Mouse (Mus musculus) lung, embryonic 16.5 days (tissue): ENCODE results near the gene Scaper. TPM values are rescaled to one million over a fixed set of nuclear protein-coding genes. Genes with fewer than 3 reads are reported as not detected.

Experiments used
- ATAC-seq: fragments of 200-750 bp; cut with Nextera tagmentation; 2 replicates; pipeline ENCODE4 v1.8.0; 2017; ENCODE audit warnings: low read depth, mild to moderate bottlenecking, moderate library complexity
- H3K27ac ChIP-seq: fragments of 300-500 bp; sonication (generic); 2 replicates; pipeline ENCODE4 v1.5.1; 2014; ENCODE audit warnings: mild to moderate bottlenecking, control low read depth, low read length
- H3K27me3 ChIP-seq: fragments of 300-500 bp; sonication (generic); 2 replicates; pipeline ENCODE4 v1.6.1; 2014; ENCODE audit warnings: low read depth, low read length, mixed read lengths; ENCODE audit not compliant: control insufficient read depth, insufficient read depth
- H3K36me3 ChIP-seq: fragments of 300-500 bp; sonication (generic); 2 replicates; pipeline ENCODE4 v1.6.1; 2014; ENCODE audit warnings: low read length; ENCODE audit not compliant: control insufficient read depth, insufficient read depth
- H3K4me1 ChIP-seq: fragments of 300-500 bp; sonication (generic); replicated peaks from 2 replicates; pipeline ENCODE4 v1.6.1; 2014; ENCODE audit warnings: low read length, mixed read lengths; ENCODE audit not compliant: control insufficient read depth, insufficient read depth
- H3K4me2 ChIP-seq: fragments of 300-500 bp; sonication (generic); 2 replicates; pipeline ENCODE4 v1.6.1; 2014; ENCODE audit warnings: low read depth, low read length, control low read depth
- H3K4me3 ChIP-seq: fragments of 300-500 bp; sonication (generic); 2 replicates; pipeline ENCODE4 v1.5.1; 2014; ENCODE audit warnings: mild to moderate bottlenecking, low read length, control low read depth
- H3K9ac ChIP-seq: fragments of 300-500 bp; sonication (generic); 2 replicates; pipeline ENCODE4 v1.6.1; 2014; ENCODE audit warnings: low read length, control low read depth
- H3K9me3 ChIP-seq: fragments of 300-500 bp; sonication (generic); 2 replicates; pipeline ENCODE4 v1.6.1; 2016; ENCODE audit warnings: low read length; ENCODE audit not compliant: control insufficient read depth
- WGBS: fragments of 180-500 bp; shearing (Covaris S2); extraction: QIAGEN DNeasy Blood & Tissue Kit; methylation state at CpG from one replicate; pipeline ENCODE4 v1.1.7; 2014; 5-methylcytosine and 5-hydroxymethylcytosine counted together
- polyA plus RNA-seq: library from polyadenylated mRNA; unstranded; fragments of >200 nt; fragmentation: Nextera tagmentation; extraction: Ambion mirVana; gene quantifications from 2 replicates; pipeline ENCODE4 v1.2.1, GENCODE M21; 2015

The Scaper gene
- polyA plus RNA-seq, 1 experiment from 2014 or later = 7.3 TPM

DNA sequence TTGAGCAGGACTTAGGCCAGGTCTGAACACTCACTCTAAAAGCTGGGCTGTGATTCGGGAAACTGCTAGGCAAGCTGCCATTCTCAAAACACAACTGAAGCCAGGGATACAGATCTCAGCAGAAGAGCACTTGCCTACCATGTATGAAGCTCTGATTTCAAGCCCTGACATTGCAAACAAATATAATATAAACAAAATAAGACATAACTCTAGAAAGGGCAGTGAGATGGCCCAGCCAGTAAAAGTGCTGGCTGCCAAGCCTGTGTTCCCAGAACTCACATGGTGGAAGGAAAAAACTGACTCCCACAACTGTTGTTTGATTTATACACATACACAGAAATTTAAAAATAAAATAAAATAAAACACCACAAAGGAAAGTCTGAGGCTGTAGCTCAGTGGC, 366.8 kb downstream of the Scaper start:
- ATAC-seq = peak; percentile 71; the same call in 1 of the 2 replicates
- WGBS = 44% methylated on average over 1 of the region's 1 CpGs
- H3K27ac ChIP-seq = no peak overlapping the region

DNA sequence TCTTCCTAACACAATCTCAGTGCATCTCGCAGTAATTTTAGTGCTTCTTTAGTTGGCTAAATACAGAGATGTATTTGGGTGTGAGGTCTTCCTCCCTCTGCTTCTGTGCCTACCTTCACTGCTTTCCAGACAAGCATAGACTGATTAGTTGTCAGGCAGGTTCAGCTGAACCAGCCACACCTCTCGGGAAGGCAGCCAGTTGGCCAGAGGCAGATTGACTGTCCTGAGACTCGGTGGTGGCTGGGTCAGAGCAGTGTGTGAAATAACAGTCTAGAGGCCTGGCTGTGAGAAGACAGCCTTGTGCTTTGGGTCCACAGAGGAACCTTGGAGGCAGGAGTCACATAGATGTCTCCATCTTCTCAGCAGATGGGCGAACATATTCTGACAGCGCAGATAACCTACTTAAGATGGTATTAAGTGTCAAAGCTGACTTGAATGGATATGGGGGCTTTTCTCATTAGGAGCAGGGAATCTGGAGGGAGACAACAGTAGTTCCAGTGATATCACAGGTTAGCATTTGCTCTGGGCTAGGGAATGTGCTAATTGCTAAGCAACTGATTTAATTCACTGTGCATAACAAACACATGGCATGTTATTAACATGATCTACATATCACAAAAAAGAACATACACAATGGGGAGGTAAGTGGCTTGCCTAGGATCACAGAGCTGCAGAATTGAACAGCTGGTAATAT, 369.3 kb downstream of the Scaper start:
- H3K27ac ChIP-seq = no peak overlapping the region
- H3K9ac ChIP-seq = no peak overlapping the region
- no peak overlapping the region for H3K4me3 ChIP-seq
- ATAC-seq = no peak
- WGBS = 60% methylated on average over 5 of the region's 5 CpGs
- no peaks in the 10 kb centered on the region for H3K36me3 ChIP-seq
- H3K4me1 ChIP-seq = no peaks in the 10 kb centered on the region
- no peak overlapping the region for H3K4me2 ChIP-seq
- no peaks in the 10 kb centered on the region for H3K9me3 ChIP-seq
- H3K27me3 ChIP-seq = no peaks in the 10 kb centered on the region

More for the DNA sequence above, 366.8 kb downstream of the Scaper start:
- Histone ChIP-seq H3K4me1 (no peaks in the 10 kb centered on the region), H3K4me3 (no peak overlapping the region), H3K4me2 (no peak overlapping the region), H3K9me3 (no peaks in the 10 kb centered on the region), H3K9ac (no peak overlapping the region), H3K27me3 (no peaks in the 10 kb centered on the region), H3K36me3 (no peaks in the 10 kb centered on the region)

DNA sequence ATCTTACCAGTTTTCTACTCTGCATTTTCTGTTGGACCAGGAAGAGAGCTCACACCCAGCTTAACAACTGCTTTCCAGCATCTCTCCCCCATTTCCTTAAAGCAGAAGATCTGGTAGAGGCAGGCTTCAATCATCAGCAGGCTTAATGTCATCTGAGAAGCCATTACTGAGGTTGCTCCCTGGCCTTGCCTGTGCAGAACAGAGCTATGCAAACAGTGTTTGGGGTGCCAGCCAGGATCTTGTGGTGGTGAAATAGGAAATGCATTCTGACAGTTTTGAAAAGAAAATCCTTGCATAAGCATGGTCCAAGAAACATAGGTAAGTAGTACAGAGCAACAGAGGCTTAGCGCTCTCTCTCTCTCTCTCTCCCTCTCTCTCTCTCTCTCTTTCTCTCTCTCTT, 377.0 kb downstream of the Scaper start:
- 64% methylated on average over 1 of the region's 1 CpGs for WGBS
- Histone ChIP-seq H3K9me3 (no peaks in the 10 kb centered on the region), H3K27me3 (no peaks in the 10 kb centered on the region), H3K4me2 (no peak overlapping the region), H3K9ac (no peak overlapping the region), H3K36me3 (no peaks in the 10 kb centered on the region), H3K27ac (no peak overlapping the region), H3K4me1 (no peaks in the 10 kb centered on the region; the same call in 1 of the 2 replicates), H3K4me3 (no peak overlapping the region)
- ATAC-seq = peak; percentile 17; the same call in 1 of the 2 replicates

DNA sequence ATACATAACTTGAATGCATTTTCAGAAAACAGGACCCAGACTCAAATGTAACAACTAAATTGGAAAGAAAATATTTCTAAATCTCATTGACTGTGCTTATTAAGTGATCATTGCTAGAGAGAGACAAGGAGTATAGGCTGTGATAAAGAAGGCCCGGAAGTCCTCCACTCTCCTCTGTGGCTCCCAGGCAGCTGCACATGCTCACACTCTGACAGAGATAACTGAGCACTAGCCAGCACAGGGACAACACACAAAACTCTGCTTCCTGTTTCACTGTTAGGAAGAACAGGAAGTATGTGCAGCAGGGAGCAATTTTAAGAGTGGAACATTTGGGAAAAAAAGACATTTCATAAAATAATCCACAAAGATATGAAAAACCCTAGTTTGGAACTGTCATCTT, 382.9 kb downstream of the Scaper start:
- H3K9ac ChIP-seq = no peak overlapping the region
- WGBS = 23% methylated on average over 1 of the region's 1 CpGs
- H3K4me1 ChIP-seq = no peaks in the 10 kb centered on the region
- H3K4me2 ChIP-seq = no peak overlapping the region
- H3K36me3 ChIP-seq = no peaks in the 10 kb centered on the region
- peaks cover 2% of the 10 kb centered on the region; the same call in 1 of the 2 replicates for H3K27me3 ChIP-seq
- no peak for ATAC-seq
- no peak overlapping the region for H3K27ac ChIP-seq
- no peak overlapping the region for H3K4me3 ChIP-seq
- no peaks in the 10 kb centered on the region for H3K9me3 ChIP-seq

DNA sequence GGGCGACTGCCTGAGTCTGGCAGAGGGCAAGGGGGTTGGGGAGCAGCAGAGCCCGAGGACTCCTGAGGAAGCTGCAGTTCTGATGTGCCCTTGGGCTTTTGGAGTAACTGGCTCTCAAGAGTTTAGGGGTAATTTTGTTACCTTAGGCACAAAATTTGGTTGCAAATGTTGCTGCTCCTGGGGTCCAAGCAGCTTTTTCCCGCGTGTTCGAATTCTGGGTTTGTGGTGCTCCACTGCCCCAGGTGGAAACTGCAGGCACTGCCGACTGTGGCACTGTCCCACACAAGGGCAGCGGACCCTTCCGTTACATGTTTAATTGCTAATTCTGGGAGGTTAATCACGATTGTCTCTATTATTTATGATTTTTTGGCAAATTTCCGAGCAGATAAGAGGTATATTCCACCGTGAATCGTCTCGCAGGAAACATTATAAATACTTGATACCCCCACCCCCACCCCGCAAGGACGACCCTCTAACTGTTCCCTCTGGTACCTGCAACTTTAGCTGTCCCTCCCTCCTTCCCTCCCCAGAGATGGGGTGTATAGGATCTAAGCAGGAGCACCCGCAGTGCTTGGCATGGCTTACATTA, 388.5 kb downstream of the Scaper start:
- Histone ChIP-seq H3K27ac (no peak overlapping the region), H3K4me1 (peaks cover 19% of the 10 kb centered on the region), H3K4me2 (peak overlapping the region; percentile 8; the same call in 1 of the 2 replicates), H3K27me3 (peaks cover 52% of the 10 kb centered on the region), H3K9me3 (peaks cover 6% of the 10 kb centered on the region), H3K36me3 (no peaks in the 10 kb centered on the region), H3K4me3 (0 out of 2 replicates have a peak overlapping the region, but pooled peaks have one; percentile 1), H3K9ac (no peak overlapping the region)
- 11% methylated on average over 16 of the region's 16 CpGs for WGBS
- ATAC-seq = no peak

DNA sequence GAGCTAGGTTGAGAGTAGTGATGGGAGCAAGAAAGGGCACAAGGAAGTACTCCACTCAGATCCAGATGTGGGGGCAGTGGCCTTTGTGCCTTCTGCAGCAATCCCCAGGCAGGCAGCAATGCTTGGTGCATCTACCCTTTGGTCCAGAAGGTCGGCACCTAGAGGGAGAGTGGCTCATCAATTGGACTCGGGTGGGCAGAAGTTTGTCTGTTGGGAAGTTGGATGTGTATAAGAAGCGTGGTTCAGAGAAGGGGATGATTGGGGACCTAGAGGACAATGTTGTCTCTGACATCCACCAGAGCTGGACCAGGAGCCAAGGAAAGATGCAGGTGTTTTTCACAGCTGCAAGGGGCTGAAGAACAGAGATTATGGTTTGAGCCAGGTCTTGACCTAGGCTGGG, 389.0 kb downstream of the Scaper start:
- no peak for ATAC-seq
- H3K36me3 ChIP-seq = no peaks in the 10 kb centered on the region
- no peak overlapping the region for H3K27ac ChIP-seq
- no peak overlapping the region for H3K4me2 ChIP-seq
- peaks cover 19% of the 10 kb centered on the region for H3K4me1 ChIP-seq
- no peak overlapping the region for H3K4me3 ChIP-seq
- H3K27me3 ChIP-seq = peaks cover 56% of the 10 kb centered on the region
- H3K9ac ChIP-seq = no peak overlapping the region
- WGBS = 22% methylated on average over 3 of the region's 3 CpGs
- peaks cover 6% of the 10 kb centered on the region for H3K9me3 ChIP-seq

DNA sequence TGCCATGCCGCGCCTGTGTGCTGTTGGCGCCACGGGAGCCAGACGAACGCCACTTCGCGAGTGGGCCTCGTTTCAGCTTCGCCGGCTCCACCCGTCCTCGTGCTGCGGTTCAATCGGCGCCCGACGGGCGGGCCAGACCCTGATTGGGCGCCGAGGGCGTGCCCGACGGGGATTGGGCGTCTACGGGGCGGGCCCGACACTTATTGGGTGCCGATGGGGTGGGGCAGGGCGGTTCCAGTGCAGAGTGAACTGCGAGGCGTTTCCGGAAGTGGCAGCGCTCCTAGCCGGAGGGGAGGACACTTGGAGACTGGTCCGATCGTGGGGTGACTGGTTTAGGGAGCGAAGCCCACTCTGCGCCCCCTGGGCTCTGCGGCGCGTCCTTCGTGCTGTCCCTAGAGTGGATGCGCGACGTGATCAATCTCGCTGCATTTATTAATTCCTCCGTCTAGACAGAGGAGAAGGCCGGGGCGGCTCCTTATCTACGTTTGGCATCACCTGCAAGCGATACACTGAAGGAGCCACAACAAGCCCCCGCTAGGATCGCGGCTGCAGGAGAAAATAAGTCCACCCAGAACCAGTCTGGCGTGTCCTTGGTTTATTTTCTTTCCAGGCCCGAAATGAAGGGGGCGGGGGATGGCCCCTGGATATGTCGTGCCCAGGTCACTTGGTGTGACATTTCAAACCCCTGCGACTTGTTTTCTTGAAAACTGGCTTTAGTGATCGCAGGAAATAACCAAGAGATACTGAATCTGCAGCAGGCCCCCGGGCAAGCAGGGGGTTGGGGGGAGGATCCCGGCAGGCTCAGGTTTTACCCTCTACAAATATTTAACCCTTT, 391.5 kb downstream of the Scaper start:
- no peaks in the 10 kb centered on the region for H3K36me3 ChIP-seq
- H3K27ac ChIP-seq = no peak overlapping the region
- H3K27me3 ChIP-seq = peaks cover 76% of the 10 kb centered on the region
- H3K4me2 ChIP-seq = peak overlapping the region; percentile 47
- peaks cover 6% of the 10 kb centered on the region for H3K9me3 ChIP-seq
- H3K4me3 ChIP-seq = peak overlapping the region; percentile 39
- 5% methylated on average over 63 of the region's 63 CpGs for WGBS
- H3K4me1 ChIP-seq = peaks cover 27% of the 10 kb centered on the region
- H3K9ac ChIP-seq = no peak overlapping the region
- ATAC-seq = peak; percentile 59; the same call in 1 of the 2 replicates

DNA sequence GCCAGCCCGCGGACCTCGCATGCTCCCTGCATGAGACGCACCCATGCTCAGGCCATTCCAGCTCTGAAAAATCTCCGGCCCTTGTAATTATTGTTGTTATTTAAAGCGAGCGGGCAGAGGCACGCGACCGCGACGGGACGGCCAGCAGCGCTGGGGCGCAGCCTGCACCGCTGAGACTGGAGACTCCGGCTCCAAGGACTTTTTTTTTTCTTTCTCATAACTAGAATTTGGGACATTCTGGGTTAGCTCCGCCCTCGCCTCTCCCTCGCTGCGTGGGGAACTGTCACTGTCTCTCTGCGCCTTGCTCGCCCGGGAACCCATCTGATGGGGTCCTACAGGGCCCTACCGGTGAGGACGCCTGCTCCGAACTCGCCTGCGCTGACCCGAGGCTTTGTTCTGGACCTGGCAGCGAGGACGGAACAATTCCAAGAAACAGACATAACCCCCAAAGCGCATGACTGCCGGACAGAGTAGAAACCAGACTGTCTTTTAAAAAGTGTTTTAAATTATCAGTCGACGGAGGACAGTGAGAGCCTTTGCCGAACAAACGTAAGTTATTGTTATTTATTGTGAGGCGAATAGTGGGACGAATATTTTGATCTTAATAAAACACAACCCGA, 392.3 kb downstream of the Scaper start:
- no peak overlapping the region for H3K9ac ChIP-seq
- ATAC-seq = no peak
- WGBS = 7% methylated on average over 41 of the region's 41 CpGs
- peaks cover 33% of the 10 kb centered on the region for H3K4me1 ChIP-seq
- H3K9me3 ChIP-seq = peaks cover 6% of the 10 kb centered on the region
- H3K27me3 ChIP-seq = peaks cover 84% of the 10 kb centered on the region
- peak overlapping the region; percentile 39 for H3K4me3 ChIP-seq
- no peak overlapping the region for H3K27ac ChIP-seq
- peak overlapping the region; percentile 47 for H3K4me2 ChIP-seq
- no peaks in the 10 kb centered on the region for H3K36me3 ChIP-seq
